Mouse (Mus musculus): ENCODE data around the gene Foxb1. TPM values are rescaled to one million over a fixed set of nuclear protein-coding genes. Genes with fewer than 3 reads are reported as not detected.
A peak's percentile ranks its signal among the peaks of the same experiment; 100 is the strongest.

The Foxb1 gene
- 8.5 and 9.7 TPM in 2 replicates for polyA plus RNA-seq (2016; fragmentation: Nextera tagmentation; extraction: Ambion mirVana)

- H3K4me1 ChIP-seq, result peaks cover 57% of the 10 kb centered on the region
Measured at GRCm38 (mm10) chr9:69760371-69761301, at the start of gene Foxb1. Gene Foxb1, minus strand, starts transcription at chr9:69760940.

GRCm38 (mm10) chr9:69790562-69790961 is 29.8 kb upstream of the Foxb1 start:
- 63% methylated on average over 7 of the region's 7 CpGs for WGBS
- no peaks in the 10 kb centered on the region for H3K9me3 ChIP-seq

More at GRCm38 (mm10) chr9:69760371-69761301, at the start of gene Foxb1:
- Histone ChIP-seq H3K9me3 (no peaks in the 10 kb centered on the region), H3K27ac (no peak within 1 kb of the TSS), H3K4me3 (peak within 1 kb of the TSS; percentile 53), H3K4me2 (replicated peaks) (peak within 1 kb of the TSS; percentile 71), H3K36me3 (no peaks in the 10 kb centered on the region), H3K27me3 (replicated peaks) (peaks cover 65% of the 10 kb centered on the region), H3K9ac (peak within 1 kb of the TSS; percentile 78)
- 0 out of 2 replicates have a peak, but pooled peaks have one; percentile 7 for ATAC-seq (ENCODE audit: low FRiP score, low read depth)
- WGBS, result under 1% methylated on average over 60 of the region's 60 CpGs

GRCm38 (mm10) chr9:69779996-69780395 is 19.3 kb upstream of the Foxb1 start:
- no peaks in the 10 kb centered on the region for H3K9me3 ChIP-seq
- H3K4me3 ChIP-seq, result no peak overlapping the region
- no peak overlapping the region for H3K9ac ChIP-seq
- no peaks in the 10 kb centered on the region for H3K36me3 ChIP-seq
- no peak overlapping the region for H3K4me2 ChIP-seq (replicated peaks)
- H3K27ac ChIP-seq, result no peak overlapping the region
- no peak for ATAC-seq (ENCODE audit: low FRiP score, low read depth)
- WGBS, result 90% methylated on average over 2 of the region's 2 CpGs
- no peaks in the 10 kb centered on the region for H3K27me3 ChIP-seq (replicated peaks)
- H3K4me1 ChIP-seq, result no peaks in the 10 kb centered on the region

More at GRCm38 (mm10) chr9:69790562-69790961, 29.8 kb upstream of the Foxb1 start:
- H3K4me1 ChIP-seq, result no peaks in the 10 kb centered on the region
- H3K27ac ChIP-seq, result no peak overlapping the region
- H3K4me3 ChIP-seq, result no peak overlapping the region
- H3K4me2 ChIP-seq (replicated peaks), result no peak overlapping the region
- H3K27me3 ChIP-seq (replicated peaks), result no peaks in the 10 kb centered on the region
- ATAC-seq (ENCODE audit: low FRiP score, low read depth), result no peak
- no peak overlapping the region for H3K9ac ChIP-seq
- no peaks in the 10 kb centered on the region for H3K36me3 ChIP-seq

GRCm38 (mm10) chr9:69769949-69770585 is 9.3 kb upstream of the Foxb1 start:
- peak overlapping the region; percentile 53; the same call in 1 of the 2 replicates for H3K4me2 ChIP-seq (replicated peaks)
- H3K27ac ChIP-seq, result no peak overlapping the region
- H3K4me1 ChIP-seq, result peaks cover 32% of the 10 kb centered on the region; the same call in 1 of the 2 replicates
- no peaks in the 10 kb centered on the region for H3K9me3 ChIP-seq
- no peak overlapping the region for H3K9ac ChIP-seq
- no peaks in the 10 kb centered on the region for H3K36me3 ChIP-seq
- peaks cover 51% of the 10 kb centered on the region for H3K27me3 ChIP-seq (replicated peaks)
- ATAC-seq (ENCODE audit: low FRiP score, low read depth), result no peak
- 11% methylated on average over 21 of the region's 21 CpGs for WGBS
- H3K4me3 ChIP-seq, result no peak overlapping the region

- Histone ChIP-seq H3K36me3 (no peaks in the 10 kb centered on the region), H3K4me2 (replicated peaks) (peak overlapping the region; percentile 53), H3K9me3 (no peaks in the 10 kb centered on the region), H3K27ac (no peak overlapping the region), H3K9ac (no peak overlapping the region), H3K27me3 (replicated peaks) (peaks cover 58% of the 10 kb centered on the region), H3K4me1 (peaks cover 38% of the 10 kb centered on the region; the same call in 1 of the 2 replicates), H3K4me3 (peak overlapping the region; percentile 7; the same call in 1 of the 2 replicates)
- ATAC-seq (ENCODE audit: low FRiP score, low read depth), result no peak
- WGBS, result 1% methylated on average over 36 of the region's 36 CpGs
Measured at GRCm38 (mm10) chr9:69769091-69769948, 8.6 kb upstream of the Foxb1 start.

- H3K27ac ChIP-seq, result no peak overlapping the region
- H3K36me3 ChIP-seq, result no peaks in the 10 kb centered on the region
- no peak overlapping the region for H3K9ac ChIP-seq
- H3K9me3 ChIP-seq, result no peaks in the 10 kb centered on the region
- H3K4me3 ChIP-seq, result 0 out of 2 replicates have a peak overlapping the region, but pooled peaks have one; percentile 13
- H3K27me3 ChIP-seq (replicated peaks), result peaks cover 66% of the 10 kb centered on the region
- H3K4me2 ChIP-seq (replicated peaks), result peak overlapping the region; percentile 53
- ATAC-seq (ENCODE audit: low FRiP score, low read depth), result no peak
- WGBS, result under 1% methylated on average over 28 of the region's 28 CpGs
- H3K4me1 ChIP-seq, result peaks cover 48% of the 10 kb centered on the region
Measured at GRCm38 (mm10) chr9:69768136-69768875, 7.6 kb upstream of the Foxb1 start.

GRCm38 (mm10) chr9:69767421-69767820 is 6.7 kb upstream of the Foxb1 start:
- H3K9ac ChIP-seq, result no peak overlapping the region
- peaks cover 55% of the 10 kb centered on the region for H3K4me1 ChIP-seq
- H3K27ac ChIP-seq, result no peak overlapping the region
- H3K27me3 ChIP-seq (replicated peaks), result peaks cover 72% of the 10 kb centered on the region
- 1% methylated on average over 9 of the region's 12 CpGs for WGBS
- no peaks in the 10 kb centered on the region for H3K9me3 ChIP-seq
- no peaks in the 10 kb centered on the region for H3K36me3 ChIP-seq
- no peak overlapping the region for H3K4me3 ChIP-seq
- ATAC-seq (ENCODE audit: low FRiP score, low read depth), result no peak
- peak overlapping the region; percentile 53 for H3K4me2 ChIP-seq (replicated peaks)

- Histone ChIP-seq H3K36me3 (no peaks in the 10 kb centered on the region), H3K4me1 (peaks cover 56% of the 10 kb centered on the region), H3K9me3 (no peaks in the 10 kb centered on the region), H3K4me3 (no peak overlapping the region), H3K9ac (no peak overlapping the region), H3K4me2 (replicated peaks) (peak overlapping the region; percentile 53; the same call in 1 of the 2 replicates), H3K27ac (no peak overlapping the region), H3K27me3 (replicated peaks) (peaks cover 75% of the 10 kb centered on the region)
- ATAC-seq (ENCODE audit: low FRiP score, low read depth), result no peak
- under 1% methylated on average over 4 of the region's 4 CpGs for WGBS
Measured at GRCm38 (mm10) chr9:69766936-69767335, 6.2 kb upstream of the Foxb1 start.

GRCm38 (mm10) chr9:69766301-69766700 is 5.6 kb upstream of the Foxb1 start:
- Histone ChIP-seq H3K36me3 (no peaks in the 10 kb centered on the region), H3K9ac (no peak overlapping the region), H3K27me3 (replicated peaks) (peaks cover 74% of the 10 kb centered on the region), H3K4me1 (peaks cover 56% of the 10 kb centered on the region), H3K4me3 (no peak overlapping the region), H3K9me3 (no peaks in the 10 kb centered on the region), H3K4me2 (replicated peaks) (peak overlapping the region; percentile 71; the same call in 1 of the 2 replicates), H3K27ac (no peak overlapping the region)
- WGBS, result under 1% methylated on average over 8 of the region's 8 CpGs
- no peak for ATAC-seq (ENCODE audit: low FRiP score, low read depth)

- no peak for ATAC-seq (ENCODE audit: low FRiP score, low read depth)
- peaks cover 56% of the 10 kb centered on the region for H3K4me1 ChIP-seq
- no peaks in the 10 kb centered on the region for H3K36me3 ChIP-seq
- WGBS, result under 1% methylated on average over 8 of the region's 8 CpGs
- no peaks in the 10 kb centered on the region for H3K9me3 ChIP-seq
- no peak overlapping the region for H3K9ac ChIP-seq
- H3K27ac ChIP-seq, result no peak overlapping the region
- peaks cover 74% of the 10 kb centered on the region for H3K27me3 ChIP-seq (replicated peaks)
- H3K4me2 ChIP-seq (replicated peaks), result peak overlapping the region; percentile 71
- H3K4me3 ChIP-seq, result no peak overlapping the region
Measured at GRCm38 (mm10) chr9:69765483-69766050, 4.8 kb upstream of the Foxb1 start.

All from neural tube, embryonic 12.5 days (tissue).